Mouse (Mus musculus) heart, postnatal 0 days (tissue): ENCODE data around the gene Tlk2. TPM values are rescaled to one million over a fixed set of nuclear protein-coding genes. Genes with fewer than 3 reads are reported as not detected.

Experiments used
- ATAC-seq: fragments of 200-750 bp; cut with Nextera tagmentation; 2 replicates; pipeline ENCODE4 v1.8.0; 2017; ENCODE audit warnings: low read depth, moderate number of reproducible peaks, moderate library complexity; ENCODE audit not compliant: insufficient read depth
- DNase-seq: peaks from one replicate; pipeline ENCODE4 v3.0.0-alpha.2; 2016; ENCODE audit warnings: low spot score
- H3K27ac ChIP-seq: fragments of 300-500 bp; sonication (generic); 2 replicates; pipeline ENCODE4 v1.5.1; 2014; ENCODE audit warnings: low read depth, mild to moderate bottlenecking
- H3K27me3 ChIP-seq: fragments of 300-500 bp; sonication (generic); 2 replicates; pipeline ENCODE4 v1.6.1; 2014; ENCODE audit warnings: low read length, mixed read lengths; ENCODE audit not compliant: control insufficient read depth, insufficient read depth
- H3K36me3 ChIP-seq: fragments of 300-500 bp; sonication (generic); replicated peaks from 2 replicates; pipeline ENCODE4 v1.6.1; 2014; ENCODE audit warnings: low read length, mixed read lengths; ENCODE audit not compliant: control insufficient read depth, insufficient read depth
- H3K4me1 ChIP-seq: fragments of 300-500 bp; sonication (generic); 2 replicates; pipeline ENCODE4 v1.6.1; 2014; ENCODE audit warnings: antibody characterized with exemption; ENCODE audit not compliant: control insufficient read depth, insufficient read depth
- H3K4me2 ChIP-seq: fragments of 300-500 bp; sonication (generic); 2 replicates; pipeline ENCODE4 v1.6.1; 2014; ENCODE audit warnings: low read depth, mild to moderate bottlenecking, low read length, moderate library complexity
- H3K4me3 ChIP-seq: fragments of 300-500 bp; sonication (generic); 2 replicates; pipeline ENCODE4 v1.5.1; 2014; ENCODE audit warnings: low read depth, low read length
- H3K9ac ChIP-seq: fragments of 300-500 bp; sonication (generic); replicated peaks from 2 replicates; pipeline ENCODE4 v1.6.1; 2014; ENCODE audit warnings: low read depth, low read length, mixed read lengths
- H3K9me3 ChIP-seq: fragments of 300-500 bp; sonication (generic); replicated peaks from 2 replicates; pipeline ENCODE4 v1.6.1; 2016; ENCODE audit warnings: low read length; ENCODE audit not compliant: control insufficient read depth
- CTCF ChIP-seq: IDR thresholded peaks from 2 replicates; pipeline ENCODE4 v1.5.1; 2016; ENCODE audit warnings: antibody characterized with exemption, control low read depth, low read depth
- EP300 ChIP-seq: IDR thresholded peaks from 2 replicates; pipeline ENCODE4 v1.6.1; 2016; ENCODE audit warnings: antibody characterized with exemption, low read depth
- WGBS: fragments of 180-500 bp; shearing (Covaris S2); extraction: QIAGEN DNeasy Blood & Tissue Kit; methylation state at CpG from one replicate; pipeline ENCODE4 v1.1.7; 2014; 5-methylcytosine and 5-hydroxymethylcytosine counted together
- polyA plus RNA-seq: library from polyadenylated mRNA; unstranded; fragments of >200 nt; fragmentation: Nextera tagmentation; extraction: Ambion mirVana; gene quantifications from 2 replicates; pipeline ENCODE4 v1.2.1, GENCODE M21; 2015
- total RNA-seq: library from RNA; depleted of rRNA; stranded (reverse); fragments of >200 nt; gene quantifications from 2 replicates; pipeline ENCODE4 v1.2.3, GENCODE M21; 2014; ENCODE audit warnings: low replicate concordance

Gene Tlk2
- total and polyA plus RNA-seq, 2 experiments from 2014 or later, result 10.7 to 22.5 TPM

- Histone ChIP-seq H3K27ac (no peak overlapping the region), H3K4me2 (no peak overlapping the region), H3K4me3 (no peak overlapping the region), H3K36me3 (no peaks in the 10 kb centered on the region), H3K4me1 (peaks cover 30% of the 10 kb centered on the region), H3K9ac (no peak overlapping the region), H3K9me3 (no peaks in the 10 kb centered on the region), H3K27me3 (no peaks in the 10 kb centered on the region)
- TF ChIP-seq CTCF (no peak), EP300 (no peak)
- ATAC-seq (no peak), DNase-seq (no peak)
- WGBS, result 92% methylated on average over 4 of the region's 4 CpGs
Observed at GRCm38 (mm10) chr11:105316121-105316520, 137.5 kb downstream of the Tlk2 start.

GRCm38 (mm10) chr11:105317769-105318168, 139.2 kb downstream of the Tlk2 start:
- no peak overlapping the region for H3K4me3 ChIP-seq
- H3K9me3 ChIP-seq, result no peaks in the 10 kb centered on the region
- H3K9ac ChIP-seq, result no peak overlapping the region
- peaks cover 17% of the 10 kb centered on the region for H3K4me1 ChIP-seq
- DNase-seq (no peak), ATAC-seq (no peak)
- H3K4me2 ChIP-seq, result no peak overlapping the region
- TF ChIP-seq CTCF (no peak), EP300 (no peak)
- 88% methylated on average over 6 of the region's 6 CpGs for WGBS
- H3K27ac ChIP-seq, result no peak overlapping the region
- no peaks in the 10 kb centered on the region for H3K27me3 ChIP-seq
- H3K36me3 ChIP-seq, result no peaks in the 10 kb centered on the region

- Histone ChIP-seq H3K4me2 (no peak overlapping the region), H3K36me3 (no peaks in the 10 kb centered on the region), H3K9me3 (no peaks in the 10 kb centered on the region), H3K4me3 (no peak overlapping the region), H3K27me3 (no peaks in the 10 kb centered on the region), H3K4me1 (no peaks in the 10 kb centered on the region), H3K27ac (no peak overlapping the region), H3K9ac (no peak overlapping the region)
- ATAC-seq (no peak), DNase-seq (no peak)
- 63% methylated on average over 2 of the region's 2 CpGs for WGBS
- no peak for TF ChIP-seq EP300
- TF ChIP-seq CTCF, result no peak
Observed at GRCm38 (mm10) chr11:105321090-105321489, 142.5 kb downstream of the Tlk2 start.

- ATAC-seq, result no peak
- no peaks in the 10 kb centered on the region for H3K4me1 ChIP-seq
- no peaks in the 10 kb centered on the region for H3K36me3 ChIP-seq
- DNase-seq, result no peak
- TF ChIP-seq EP300, result no peak
- no peak for TF ChIP-seq CTCF
- H3K9me3 ChIP-seq, result no peaks in the 10 kb centered on the region
- H3K9ac ChIP-seq, result no peak overlapping the region
- no peak overlapping the region for H3K27ac ChIP-seq
- H3K27me3 ChIP-seq, result no peaks in the 10 kb centered on the region
- no peak overlapping the region for H3K4me2 ChIP-seq
- WGBS, result 54% methylated on average over 5 of the region's 5 CpGs
- H3K4me3 ChIP-seq, result no peak overlapping the region
Observed at GRCm38 (mm10) chr11:105323530-105323929, 144.9 kb downstream of the Tlk2 start.

GRCm38 (mm10) chr11:105327101-105327500, 148.5 kb downstream of the Tlk2 start:
- Histone ChIP-seq H3K36me3 (no peaks in the 10 kb centered on the region), H3K27ac (no peak overlapping the region), H3K9ac (no peak overlapping the region), H3K4me2 (no peak overlapping the region), H3K4me1 (no peaks in the 10 kb centered on the region; the same call in 1 of the 2 replicates), H3K27me3 (no peaks in the 10 kb centered on the region), H3K9me3 (no peaks in the 10 kb centered on the region), H3K4me3 (no peak overlapping the region)
- WGBS, result 77% methylated on average over 3 of the region's 3 CpGs
- ATAC-seq (no peak), DNase-seq (no peak)
- no peak for TF ChIP-seq EP300
- TF ChIP-seq CTCF, result no peak

- no peak for DNase-seq
- H3K36me3 ChIP-seq, result no peaks in the 10 kb centered on the region
- no peak overlapping the region for H3K4me3 ChIP-seq
- ATAC-seq, result no peak
- TF ChIP-seq EP300 (no peak), CTCF (no peak)
- H3K4me2 ChIP-seq, result no peak overlapping the region
- no peak overlapping the region for H3K9ac ChIP-seq
- H3K27me3 ChIP-seq, result no peaks in the 10 kb centered on the region
- H3K4me1 ChIP-seq, result peaks cover 5% of the 10 kb centered on the region
- whole genome bisulfite sequencing, result 67% methylated on average over 9 of the region's 9 CpGs
- H3K27ac ChIP-seq, result no peak overlapping the region
- H3K9me3 ChIP-seq, result no peaks in the 10 kb centered on the region
Observed at GRCm38 (mm10) chr11:105329962-105330361, 151.4 kb downstream of the Tlk2 start.
